Mouse (Mus musculus) hindbrain, embryonic 14.5 days (tissue): Measurements from ENCODE around the gene Morc4. TPM values are rescaled to one million over a fixed set of nuclear protein-coding genes. Genes with fewer than 3 reads are reported as not detected.
A peak's percentile ranks its signal among the peaks of the same experiment; 100 is the strongest.

ENCODE experiments used
- ATAC-seq: fragments of 200-750 bp; cut with Nextera tagmentation; 2 replicates; pipeline ENCODE4 v1.8.0; 2017; ENCODE audit warnings: moderate number of reproducible peaks, mild to moderate bottlenecking, moderate TSS enrichment, moderate library complexity; ENCODE audit not compliant: low FRiP score
- DNase-seq: peaks from one replicate; pipeline ENCODE4 v3.0.0-alpha.2; 2015; ENCODE audit warnings: low spot score
- H3K27ac ChIP-seq: fragments of 300-500 bp; sonication (generic); 2 replicates; pipeline ENCODE4 v1.5.1; 2014; ENCODE audit warnings: mild to moderate bottlenecking, moderate library complexity
- H3K27me3 ChIP-seq: fragments of 300-500 bp; sonication (generic); 2 replicates; pipeline ENCODE4 v1.6.1; 2014; ENCODE audit warnings: mild to moderate bottlenecking, low read length, mixed read lengths; ENCODE audit not compliant: control insufficient read depth, insufficient read depth
- H3K36me3 ChIP-seq: fragments of 300-500 bp; sonication (generic); replicated peaks from 2 replicates; pipeline ENCODE4 v1.6.1; 2014; ENCODE audit not compliant: control insufficient read depth, insufficient read depth
- H3K4me1 ChIP-seq: fragments of 300-500 bp; sonication (generic); replicated peaks from 2 replicates; pipeline ENCODE4 v1.6.1; 2014; ENCODE audit warnings: antibody characterized with exemption, low read length, mixed read lengths; ENCODE audit not compliant: control insufficient read depth, insufficient read depth
- H3K4me2 ChIP-seq: fragments of 300-500 bp; sonication (generic); replicated peaks from 2 replicates; pipeline ENCODE4 v1.6.1; 2014; ENCODE audit warnings: mild to moderate bottlenecking, moderate library complexity
- H3K4me3 ChIP-seq: fragments of 300-500 bp; sonication (generic); replicated peaks from 2 replicates; pipeline ENCODE4 v1.5.1; 2014; ENCODE audit warnings: mild to moderate bottlenecking, low read length
- H3K9ac ChIP-seq: fragments of 300-500 bp; sonication (generic); 2 replicates; pipeline ENCODE4 v1.6.1; 2014
- H3K9me3 ChIP-seq: fragments of 300-500 bp; sonication (generic); 2 replicates; pipeline ENCODE4 v1.6.1; 2016; ENCODE audit warnings: low read length; ENCODE audit not compliant: control insufficient read depth
- WGBS: fragments of 180-500 bp; shearing (Covaris S2); extraction: QIAGEN DNeasy Blood & Tissue Kit; methylation state at CpG from one replicate; pipeline ENCODE4 v1.1.7; 2014; 5-methylcytosine and 5-hydroxymethylcytosine counted together
- polyA plus RNA-seq: library from polyadenylated mRNA; unstranded; fragments of >200 nt; fragmentation: Nextera tagmentation; extraction: Ambion mirVana; gene quantifications from 2 replicates; pipeline ENCODE4 v1.2.1, GENCODE M21; 2014

Morc4 gene
- 5.3 and 6.5 TPM in 2 replicates for polyA plus RNA-seq

DNA sequence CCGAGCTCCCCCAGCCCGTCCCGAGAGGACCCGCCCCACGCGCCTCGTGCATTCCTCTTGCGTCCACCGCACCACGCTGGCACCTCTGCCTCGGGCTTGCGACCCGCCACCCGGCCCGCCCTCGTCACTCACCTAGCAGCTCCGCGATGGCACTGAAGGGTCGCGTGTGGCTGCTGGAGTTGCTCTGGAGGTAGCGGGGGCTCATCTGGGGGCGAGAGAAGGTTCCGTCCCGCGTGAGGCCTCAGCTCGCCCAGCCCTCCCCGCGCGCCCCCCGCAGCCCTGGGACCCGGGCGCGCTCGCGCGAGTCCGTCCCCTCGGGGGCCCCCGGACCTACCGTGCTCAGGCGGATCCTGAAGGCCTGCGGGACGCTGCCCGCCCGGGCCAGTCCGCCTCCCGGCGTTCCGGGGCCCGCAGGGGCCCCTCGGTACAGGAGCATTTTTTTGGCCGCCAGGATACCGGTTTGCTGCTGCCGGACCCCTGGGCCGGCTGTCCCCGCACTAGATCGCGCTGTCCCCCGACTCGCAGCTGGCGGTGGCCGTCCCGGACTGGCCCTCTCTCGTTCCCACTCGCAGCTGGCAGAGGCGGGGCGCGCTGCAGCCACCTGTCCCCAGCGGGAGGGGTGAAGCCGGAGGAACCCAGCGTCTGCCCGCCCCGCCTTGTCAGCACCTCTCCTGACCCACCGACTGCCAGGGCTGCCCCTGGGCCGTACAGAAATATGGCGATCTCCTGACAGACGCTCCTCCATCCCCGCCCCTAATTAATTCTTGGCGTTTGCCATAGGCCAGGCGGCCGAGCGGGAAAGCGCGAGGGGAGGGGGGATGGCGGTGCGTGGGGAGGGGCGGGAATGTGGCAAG lies at the start of gene Morc4:
Gene Morc4, minus strand, starts transcription at position 740 of the 854 bp plus-strand sequence.
- 14% methylated on average over 64 of the region's 87 CpGs for WGBS
- DNase-seq, result peak; percentile 62
- no peaks in the 10 kb centered on the region for H3K9me3 ChIP-seq
- no peaks in the 10 kb centered on the region for H3K36me3 ChIP-seq
- peak within 1 kb of the TSS; percentile 64 for H3K4me2 ChIP-seq
- H3K27ac ChIP-seq, result peak within 1 kb of the TSS; percentile 21; the same call in 1 of the 2 replicates
- H3K9ac ChIP-seq, result peak within 1 kb of the TSS; percentile 66
- peak within 1 kb of the TSS; percentile 57 for H3K4me3 ChIP-seq
- no peaks in the 10 kb centered on the region for H3K4me1 ChIP-seq
- H3K27me3 ChIP-seq, result peaks cover 12% of the 10 kb centered on the region; the same call in 1 of the 2 replicates
- ATAC-seq, result peak; percentile 94

DNA sequence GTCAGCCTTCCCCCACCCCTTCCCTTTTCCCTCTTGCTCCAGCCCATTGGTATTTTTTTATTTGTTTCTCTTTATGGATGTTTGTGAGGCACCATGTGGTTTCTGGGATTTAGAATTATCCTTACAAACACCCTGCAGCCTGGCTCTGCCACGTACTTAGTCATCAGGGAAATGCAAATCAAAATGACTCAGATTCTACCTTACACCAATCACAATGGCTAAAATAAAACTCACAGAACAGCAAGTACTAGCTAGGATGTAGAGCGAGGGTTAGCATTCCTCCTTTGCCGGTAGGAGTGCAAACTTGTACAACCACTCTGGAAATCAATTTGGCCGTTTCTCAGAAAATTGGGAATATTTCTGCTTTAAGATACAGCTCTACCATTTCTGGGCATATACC lies 49.1 kb upstream of the Morc4 start:
- no peaks in the 10 kb centered on the region for H3K4me1 ChIP-seq
- no peak overlapping the region for H3K27ac ChIP-seq
- no peak overlapping the region for H3K9ac ChIP-seq
- 85% methylated on average over 4 of the region's 4 CpGs for WGBS
- H3K27me3 ChIP-seq, result no peaks in the 10 kb centered on the region
- no peaks in the 10 kb centered on the region for H3K36me3 ChIP-seq
- no peak overlapping the region for H3K4me3 ChIP-seq
- no peak for ATAC-seq
- H3K9me3 ChIP-seq, result no peaks in the 10 kb centered on the region
- DNase-seq, result no peak
- no peak overlapping the region for H3K4me2 ChIP-seq

GRCm38 (mm10) chrX:139891387-139891786 lies 19.9 kb upstream of the Morc4 start:
- Histone ChIP-seq H3K4me3 (no peak overlapping the region), H3K9me3 (no peaks in the 10 kb centered on the region), H3K4me2 (no peak overlapping the region), H3K4me1 (no peaks in the 10 kb centered on the region), H3K36me3 (no peaks in the 10 kb centered on the region), H3K27ac (no peak overlapping the region), H3K9ac (no peak overlapping the region), H3K27me3 (no peaks in the 10 kb centered on the region; the same call in 1 of the 2 replicates)
- ATAC-seq (no peak), DNase-seq (no peak)
- 79% methylated on average over 1 of the region's 1 CpGs for WGBS

GRCm38 (mm10) chrX:139883221-139883620 lies 11.7 kb upstream of the Morc4 start:
- no peak overlapping the region for H3K9ac ChIP-seq
- no peak overlapping the region for H3K4me2 ChIP-seq
- DNase-seq (no peak), ATAC-seq (no peak)
- H3K27me3 ChIP-seq, result peaks cover 3% of the 10 kb centered on the region; the same call in 1 of the 2 replicates
- no peaks in the 10 kb centered on the region for H3K9me3 ChIP-seq
- H3K36me3 ChIP-seq, result no peaks in the 10 kb centered on the region
- H3K27ac ChIP-seq, result no peak overlapping the region
- no peaks in the 10 kb centered on the region for H3K4me1 ChIP-seq
- no peak overlapping the region for H3K4me3 ChIP-seq

GRCm38 (mm10) chrX:139877936-139878335 lies 6.5 kb upstream of the Morc4 start:
- H3K27ac ChIP-seq, result no peak overlapping the region
- H3K9ac ChIP-seq, result no peak overlapping the region
- WGBS, result 27% methylated on average over 3 of the region's 3 CpGs
- no peak overlapping the region for H3K4me2 ChIP-seq
- no peaks in the 10 kb centered on the region for H3K9me3 ChIP-seq
- ATAC-seq (no peak), DNase-seq (no peak)
- no peaks in the 10 kb centered on the region for H3K36me3 ChIP-seq
- peaks cover 16% of the 10 kb centered on the region; the same call in 1 of the 2 replicates for H3K27me3 ChIP-seq
- H3K4me1 ChIP-seq, result no peaks in the 10 kb centered on the region
- H3K4me3 ChIP-seq, result no peak overlapping the region

DNA sequence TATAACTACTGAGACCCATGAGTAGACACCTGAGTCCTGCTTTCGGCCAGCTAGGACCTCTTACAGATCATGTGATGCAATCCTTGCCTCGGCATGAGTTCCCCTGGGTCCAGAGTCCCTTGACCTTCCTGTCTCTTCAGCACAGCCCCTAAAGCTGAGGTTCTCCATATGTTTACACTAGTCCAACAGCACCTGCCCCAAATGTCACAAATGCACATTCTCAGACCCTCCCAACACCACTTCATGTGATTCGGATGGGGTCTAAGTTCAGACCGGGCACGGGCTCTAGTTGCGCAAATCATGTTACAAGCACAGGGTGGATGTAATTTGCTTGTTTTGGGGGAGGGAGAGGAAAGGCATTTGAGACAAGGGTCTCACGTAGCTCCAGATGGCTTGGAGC lies 5.6 kb upstream of the Morc4 start:
- Histone ChIP-seq H3K4me1 (no peaks in the 10 kb centered on the region), H3K36me3 (no peaks in the 10 kb centered on the region), H3K4me2 (no peak overlapping the region), H3K4me3 (no peak overlapping the region), H3K9ac (no peak overlapping the region), H3K27ac (no peak overlapping the region), H3K27me3 (peaks cover 16% of the 10 kb centered on the region; the same call in 1 of the 2 replicates), H3K9me3 (no peaks in the 10 kb centered on the region)
- ATAC-seq (no peak), DNase-seq (no peak)
- 82% methylated on average over 7 of the region's 7 CpGs for WGBS

DNA sequence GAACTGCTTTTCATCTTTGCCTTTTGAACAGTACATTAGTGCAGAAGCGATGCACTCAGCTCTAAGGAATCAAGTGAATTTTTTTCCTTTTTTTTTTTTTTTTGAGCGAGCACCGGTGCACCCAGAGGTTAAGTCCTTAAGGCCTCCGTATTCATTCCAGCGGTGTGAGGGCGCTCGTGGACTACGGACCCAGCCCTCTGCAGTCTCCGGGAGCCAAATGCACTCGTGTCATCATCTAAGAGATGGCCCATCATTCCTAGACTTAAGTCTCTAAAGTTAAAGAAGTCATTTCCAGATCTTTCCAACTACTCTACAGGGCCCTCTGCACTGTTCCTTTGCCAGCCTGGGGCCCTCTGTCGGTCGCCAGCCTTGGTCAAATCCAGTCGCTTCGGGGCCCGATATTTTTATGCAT lies 1.2 kb downstream of the Morc4 start:
- DNase-seq, result no peak
- no peaks in the 10 kb centered on the region for H3K9me3 ChIP-seq
- peak; percentile 12; the same call in 1 of the 2 replicates for ATAC-seq
- H3K36me3 ChIP-seq, result no peaks in the 10 kb centered on the region
- peak overlapping the region; percentile 57 for H3K4me3 ChIP-seq
- 15% methylated on average over 15 of the region's 15 CpGs for WGBS
- H3K27me3 ChIP-seq, result 0 out of 2 replicates have a peak, but pooled peaks cover 7% of the 10 kb centered on the region
- H3K4me2 ChIP-seq, result peak overlapping the region; percentile 64
- H3K27ac ChIP-seq, result no peak overlapping the region
- no peaks in the 10 kb centered on the region for H3K4me1 ChIP-seq
- H3K9ac ChIP-seq, result 0 out of 2 replicates have a peak overlapping the region, but pooled peaks have one; percentile 66

DNA sequence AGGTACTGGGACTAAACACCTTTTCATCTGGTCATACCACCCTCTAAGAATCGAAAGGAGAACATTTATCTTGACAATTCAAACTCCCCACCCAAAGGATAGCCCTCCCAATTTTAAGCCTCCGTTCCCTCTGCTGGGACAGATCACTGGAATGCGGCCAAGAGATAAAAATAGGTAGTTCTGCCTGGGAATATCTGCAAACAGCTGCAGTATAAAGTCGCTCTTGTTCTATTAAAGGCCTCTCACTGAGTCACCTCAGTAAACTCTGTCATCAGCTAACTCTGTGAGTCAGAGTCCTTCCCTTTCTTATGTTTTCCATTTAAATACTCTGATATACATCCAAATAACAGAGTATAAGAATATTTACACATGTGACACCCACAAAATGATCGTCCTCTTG lies 12.1 kb downstream of the Morc4 start:
- Histone ChIP-seq H3K27ac (no peak overlapping the region), H3K9me3 (no peaks in the 10 kb centered on the region), H3K36me3 (no peaks in the 10 kb centered on the region), H3K4me1 (no peaks in the 10 kb centered on the region), H3K9ac (no peak overlapping the region), H3K27me3 (0 out of 2 replicates have a peak, but pooled peaks cover under 1% of the 10 kb centered on the region), H3K4me2 (no peak overlapping the region), H3K4me3 (no peak overlapping the region)
- WGBS, result 88% methylated on average over 5 of the region's 5 CpGs
- DNase-seq, result no peak
- no peak for ATAC-seq

GRCm38 (mm10) chrX:139854795-139855194 lies 16.7 kb downstream of the Morc4 start:
- Histone ChIP-seq H3K4me3 (no peak overlapping the region), H3K4me1 (no peaks in the 10 kb centered on the region), H3K36me3 (no peaks in the 10 kb centered on the region), H3K27ac (no peak overlapping the region), H3K4me2 (no peak overlapping the region), H3K9ac (no peak overlapping the region), H3K27me3 (peaks cover 11% of the 10 kb centered on the region; the same call in 1 of the 2 replicates), H3K9me3 (no peaks in the 10 kb centered on the region)
- ATAC-seq, result no peak
- 95% methylated on average over 4 of the region's 4 CpGs for WGBS
- no peak for DNase-seq
